Comparison of ENCODE assay signal across 8 mouse cellular contexts in the genomic region with DNA sequence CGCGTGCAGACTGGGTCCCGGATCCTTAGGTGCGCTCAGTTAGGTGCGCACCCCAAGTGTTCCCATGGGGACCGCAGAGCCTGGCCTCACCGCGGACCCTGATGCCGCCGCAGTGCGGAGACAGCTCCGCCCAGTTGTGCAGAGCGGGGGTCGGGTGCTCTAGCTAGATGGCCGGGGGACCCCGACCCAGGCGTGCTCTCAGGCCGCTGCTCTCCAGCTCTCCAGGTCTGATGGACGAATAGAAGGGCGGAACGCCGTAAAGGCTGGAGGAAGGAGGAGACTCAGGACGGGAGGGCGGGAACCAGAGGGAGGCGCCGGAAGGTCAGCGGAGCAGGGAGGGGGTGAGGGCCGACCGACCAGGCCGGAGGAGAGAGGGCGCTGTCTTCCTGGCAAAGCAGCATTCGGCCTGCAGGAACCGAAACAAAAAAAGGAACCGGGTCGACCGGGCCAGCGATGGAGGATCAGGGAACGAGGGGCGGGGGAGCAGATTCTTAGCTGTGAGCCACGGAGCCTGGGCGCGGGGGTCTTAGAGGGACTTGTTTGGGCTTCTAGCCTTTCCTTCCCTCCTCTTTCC. TPM values are rescaled to one million over a fixed set of nuclear protein-coding genes. Genes with fewer than 3 reads are reported as not detected.
DNase-seq lines count a peak whose midpoint lies in the region; ATAC-seq and TF ChIP-seq lines count a peak whose summit lies in the region.

Gene Six1, minus strand, starts transcription at position 220 of the 574 bp plus-strand sequence.

- ATAC-seq in intestine, postnatal 0 days, result peak; percentile 53
- ATAC-seq in neural tube, embryonic 13.5 days (ENCODE audit: low read depth), result peak; percentile 53; the same call in 1 of the 2 replicates

- peaks cover 33% of the 10 kb centered on the region for H3K27me3 ChIP-seq in thymus, adult 2 months (ENCODE audit: control insufficient read depth, insufficient read depth, low read length)
- peaks cover 87% of the 10 kb centered on the region for H3K27me3 ChIP-seq in intestine, postnatal 0 days (replicated peaks; ENCODE audit: control insufficient read depth, insufficient read depth, low read length)
- peaks cover 100% of the 10 kb centered on the region for H3K27me3 ChIP-seq in neural tube, embryonic 13.5 days

- no peak for DNase-seq in thymus, adult 2 months
- no peak for DNase-seq in thymus, adult 18-20 months
- peak; percentile 83 to 91 for DNase-seq in heart, adult 18-20 months
- DNase-seq in lung, adult 18-20 months, result peak; percentile 87 to 89
- no peak for DNase-seq in T-cell, adult 2 months (ENCODE audit: low spot score)

- TF ChIP-seq POLR2A in thymus, adult 2 months (IDR thresholded peaks at IDR 0.05; ENCODE audit: control insufficient read depth, extremely low read depth, insufficient read depth, low read length, poor library complexity), result no peak
- no peak for TF ChIP-seq POLR2A in cortical plate, adult 2 months (IDR thresholded peaks at IDR 0.05; ENCODE audit: extremely low read depth, insufficient read depth, low read length)

- H3K9me3 ChIP-seq in intestine, postnatal 0 days (ENCODE audit: control insufficient read depth), result no peaks in the 10 kb centered on the region
- no peaks in the 10 kb centered on the region for H3K9me3 ChIP-seq in neural tube, embryonic 13.5 days

- peaks cover 9% of the 10 kb centered on the region; the same call in 1 of the 2 replicates for H3K4me1 ChIP-seq in thymus, adult 2 months (replicated peaks; ENCODE audit: control insufficient read depth, insufficient read depth, low read length)
- H3K4me1 ChIP-seq in cortical plate, adult 2 months (ENCODE audit: control insufficient read depth, insufficient read depth, low read length), result no peaks in the 10 kb centered on the region
- 0 out of 2 replicates have a peak, but pooled peaks cover 3% of the 10 kb centered on the region for H3K4me1 ChIP-seq in intestine, postnatal 0 days (replicated peaks; ENCODE audit: control insufficient read depth, insufficient read depth, low read length)
- peaks cover 22% of the 10 kb centered on the region; the same call in 1 of the 2 replicates for H3K4me1 ChIP-seq in neural tube, embryonic 13.5 days (replicated peaks)

- peak within 1 kb of the TSS; percentile 29 for H3K4me3 ChIP-seq in thymus, adult 2 months (ENCODE audit: control insufficient read depth, insufficient read depth, low read length)
- peak within 1 kb of the TSS; percentile 24; the same call in 1 of the 2 replicates for H3K4me3 ChIP-seq in cortical plate, adult 2 months (ENCODE audit: insufficient read depth, low read length)
- H3K4me3 ChIP-seq in intestine, postnatal 0 days (ENCODE audit: low read depth, low read length), result peak within 1 kb of the TSS; percentile 58
- peak within 1 kb of the TSS; percentile 40 for H3K4me3 ChIP-seq in neural tube, embryonic 13.5 days

- peak within 1 kb of the TSS; percentile 88 for H3K4me2 ChIP-seq in intestine, postnatal 0 days (replicated peaks; ENCODE audit: low read depth)
- H3K4me2 ChIP-seq in neural tube, embryonic 13.5 days, result peak within 1 kb of the TSS; percentile 59

- H3K9ac ChIP-seq in intestine, postnatal 0 days (ENCODE audit: low read depth, low read length), result no peak within 1 kb of the TSS
- peak within 1 kb of the TSS; percentile 55 for H3K9ac ChIP-seq in neural tube, embryonic 13.5 days

- WGBS in thymus, adult 2 months, result 2% methylated on average over 42 of the region's 42 CpGs
- WGBS in intestine, postnatal 0 days, result under 1% methylated on average over 42 of the region's 42 CpGs
- WGBS in neural tube, embryonic 13.5 days, result under 1% methylated on average over 41 of the region's 42 CpGs

- TF ChIP-seq CTCF in thymus, adult 2 months (IDR thresholded peaks at IDR 0.05; ENCODE audit: borderline replicate concordance, control insufficient read depth, extremely low read depth, insufficient read depth, low read length, poor library complexity), result no peak
- no peak for TF ChIP-seq CTCF in cortical plate, adult 2 months (IDR thresholded peaks at IDR 0.05; ENCODE audit: extremely low read depth, insufficient read depth, low read length)
- TF ChIP-seq CTCF in intestine, postnatal 0 days (IDR thresholded peaks at IDR 0.05; ENCODE audit: low read depth), result peak; percentile 61

- no peak within 1 kb of the TSS for H3K27ac ChIP-seq in thymus, adult 2 months (ENCODE audit: control insufficient read depth, insufficient read depth, low read length)
- H3K27ac ChIP-seq in cortical plate, adult 2 months (ENCODE audit: insufficient read depth, low read length), result no peak within 1 kb of the TSS
- no peak within 1 kb of the TSS for H3K27ac ChIP-seq in intestine, postnatal 0 days (ENCODE audit: low read depth, low read length)
- H3K27ac ChIP-seq in neural tube, embryonic 13.5 days (replicated peaks), result peak within 1 kb of the TSS; percentile 67

- no peaks in the 10 kb centered on the region for H3K36me3 ChIP-seq in thymus, adult 2 months (ENCODE audit: control insufficient read depth, insufficient read depth, low read length)
- H3K36me3 ChIP-seq in intestine, postnatal 0 days (ENCODE audit: control insufficient read depth, insufficient read depth), result no peaks in the 10 kb centered on the region
- no peaks in the 10 kb centered on the region for H3K36me3 ChIP-seq in neural tube, embryonic 13.5 days

RNA-seq across cellular contexts. Expression of gene Six1, which starts in this region (rescaled TPM):
- polyA plus RNA-seq in thymus, adult 2 months (2012; rRNA removed), result 11.9 and 13.9 TPM in 2 replicates
- 0.11 and 0.44 TPM in 2 replicates for polyA plus RNA-seq in cortical plate, adult 2 months (2012; rRNA removed)
- total RNA-seq in heart, adult 18-20 months (2021), result 1 to 10 TPM; 1.6 to 2.0 TPM
- polyA plus RNA-seq in intestine, postnatal 0 days (2015; fragmentation: Nextera tagmentation; extraction: Ambion mirVana), result not detected in 2 replicates
- polyA plus RNA-seq in neural tube, embryonic 13.5 days (2015; fragmentation: Nextera tagmentation; extraction: Ambion mirVana), result 8.8 and 13.9 TPM in 2 replicates

Comparison
In these comparisons a context has a peak if more than half of its experiments do, and no peak if none do; other contexts are left out.
1. Peak in ATAC-seq, H3K4me3 ChIP-seq and H3K4me2 ChIP-seq in intestine, postnatal 0 days; RNA of the gene not detected or under 1 TPM.
2. DNase-seq: peak in heart, adult 18-20 months (2 of 2) and lung, adult 18-20 months (2 of 2); none in thymus, adult 2 months (single experiment), thymus, adult 18-20 months (0 of 2) and T-cell, adult 2 months (single experiment).
3. Peak in every context shown above with its lines, with median percentiles within 50 percentile points of each other: H3K4me3 ChIP-seq.